ENCODE assay signal across 8 mouse cellular contexts in genomic region chr2:72219921-72220320, GRCm38 (mm10).
DNase-seq lines count a peak whose midpoint lies in the region.

No protein-coding gene starts in this region.

- peak; percentile 37 for DNase-seq in gastrocnemius, adult 18-20 months (ENCODE audit: low spot score)
- DNase-seq in gastrocnemius, postnatal 25 days: no peak
- DNase-seq in right cerebral cortex, postnatal 10 days (ENCODE audit: low spot score in 2 of 2): peak; percentile 44 to 69
- DNase-seq in right cerebral cortex, postnatal 25 days: no peak
- peak; percentile 69 to 80 for DNase-seq in cerebellum, postnatal 14 days
- peak; percentile 63 for DNase-seq in kidney, postnatal 14 days
- DNase-seq in naive thymus-derived CD4-positive, alpha-beta T cell, adult 2 months (ENCODE audit: low read depth): peak; percentile 78
- no peak for DNase-seq in urinary bladder, postnatal 10 days (ENCODE audit: low spot score)

Comparison
In these comparisons a context has a peak if more than half of its experiments do, and no peak if none do; other contexts are left out.
1. DNase-seq: peak in gastrocnemius, adult 18-20 months (single experiment), right cerebral cortex, postnatal 10 days (2 of 2), cerebellum, postnatal 14 days (2 of 2), kidney, postnatal 14 days (single experiment) and naive thymus-derived CD4-positive, alpha-beta T cell, adult 2 months (single experiment); none in gastrocnemius, postnatal 25 days (single experiment), right cerebral cortex, postnatal 25 days (single experiment) and urinary bladder, postnatal 10 days (single experiment).